Mouse (Mus musculus): ENCODE results near the gene Epsti1. TPM values are rescaled to one million over a fixed set of nuclear protein-coding genes. Genes with fewer than 3 reads are reported as not detected.

Gene Epsti1
- polyA plus RNA-seq, 1 experiment from 2014 or later = 0.29 TPM

Other genes with a start within 250 kb of the Epsti1 start
- 123 and 126 TPM in 2 replicates for gene Dnajc15, start 29.1 kb upstream of the Epsti1 start, polyA plus RNA-seq (2016; fragmentation: Nextera tagmentation; extraction: Ambion mirVana)
- 0.10 TPM in 1 of 2 replicates, not detected in the other for gene Fam216b, start 184.8 kb downstream of the Epsti1 start, polyA plus RNA-seq (2016; fragmentation: Nextera tagmentation; extraction: Ambion mirVana)